Mouse (Mus musculus) T-helper 1 cell (primary cell): ENCODE measurements around the gene Gm29582.
"Not testable (repeated sequence)": the region's sequence is repeated elsewhere in the genome, so short reads cannot be mapped to it uniquely, and the experiment has no call there.

Source experiments
- in situ Hi-C: fragments of 300-600 bp; cut with MboI, MseI; formaldehyde crosslinking; loops from one replicate; pipeline ENCODE4 v1.15.1; 2025; ENCODE audit warnings: high pct_unique_total_duplicates

Gene Gm29582

DNA sequence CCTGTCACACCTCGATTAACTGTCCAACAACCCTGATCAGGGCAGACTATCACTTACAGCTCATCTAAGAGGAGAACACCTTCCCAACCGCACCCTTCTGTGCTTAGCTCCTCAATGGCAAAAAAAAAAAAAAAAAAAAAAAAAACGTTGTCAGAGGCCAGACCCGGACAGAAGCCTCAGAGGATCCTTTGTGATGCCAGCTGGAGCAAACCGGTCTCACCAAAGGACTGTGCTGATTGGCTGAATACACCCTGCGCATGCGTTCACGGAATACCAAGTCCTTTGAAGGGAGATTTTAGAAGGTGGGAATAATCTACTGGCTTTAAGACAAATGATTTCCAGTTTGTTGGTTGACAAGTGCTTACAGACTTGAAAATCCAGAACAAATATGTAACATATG lies at the start of gene Gm29582:
Gene Gm29582 (minus strand): TSS at position 101 of the 400 bp plus-strand sequence.
- in situ Hi-C loops, result not testable (repeated sequence)
